Mouse (Mus musculus) liver, postnatal 0 days (tissue): ENCODE measurements around the gene Olfr160. TPM values are rescaled to one million over a fixed set of nuclear protein-coding genes. Genes with fewer than 3 reads are reported as not detected.
A peak's percentile ranks its signal among the peaks of the same experiment; 100 is the strongest.

Experiments used
- ATAC-seq: fragments of 200-750 bp; cut with Nextera tagmentation; 2 replicates; pipeline ENCODE4 v1.8.0; 2017; ENCODE audit warnings: mild to moderate bottlenecking, moderate library complexity
- DNase-seq: peaks from one replicate; pipeline ENCODE4 v3.0.0-alpha.2; 2016
- H3K27ac ChIP-seq: fragments of 300-500 bp; sonication (generic); 2 replicates; pipeline ENCODE4 v1.5.1; 2014; ENCODE audit warnings: antibody characterized with exemption, moderate library complexity, mild to moderate bottlenecking, low read depth
- H3K27me3 ChIP-seq: fragments of 300-500 bp; sonication (generic); 2 replicates; pipeline ENCODE4 v1.6.1; 2014; ENCODE audit warnings: low read length, control low read depth, mixed read lengths; ENCODE audit not compliant: insufficient read depth
- H3K36me3 ChIP-seq: fragments of 300-500 bp; sonication (generic); replicated peaks from 2 replicates; pipeline ENCODE4 v1.6.1; 2014; ENCODE audit warnings: mild to moderate bottlenecking, control low read depth, low read length, moderate library complexity, mixed read lengths; ENCODE audit not compliant: insufficient read depth
- H3K4me1 ChIP-seq: fragments of 300-500 bp; sonication (generic); 2 replicates; pipeline ENCODE4 v1.6.1; 2014; ENCODE audit warnings: antibody characterized with exemption, mild to moderate bottlenecking, control low read depth; ENCODE audit not compliant: insufficient read depth
- H3K4me2 ChIP-seq: fragments of 300-500 bp; sonication (generic); 2 replicates; pipeline ENCODE4 v1.6.1; 2014; ENCODE audit warnings: low read depth, mild to moderate bottlenecking, low read length, moderate library complexity, mixed read lengths
- H3K4me3 ChIP-seq: fragments of 300-500 bp; sonication (generic); 2 replicates; pipeline ENCODE4 v1.5.1; 2014; ENCODE audit warnings: low read depth, low read length
- H3K9ac ChIP-seq: fragments of 300-500 bp; sonication (generic); replicated peaks from 2 replicates; pipeline ENCODE4 v1.6.1; 2014; ENCODE audit warnings: mild to moderate bottlenecking, moderate library complexity
- H3K9me3 ChIP-seq: fragments of 300-500 bp; sonication (generic); 2 replicates; pipeline ENCODE4 v1.6.1; 2016; ENCODE audit warnings: mild to moderate bottlenecking, control low read depth, low read length, mixed read lengths
- CTCF ChIP-seq: sonication (generic); IDR thresholded peaks from 2 replicates; pipeline ENCODE4 v1.5.1; 2016; ENCODE audit warnings: antibody characterized with exemption, low read depth
- EP300 ChIP-seq: IDR thresholded peaks from 2 replicates; pipeline ENCODE4 v1.6.1; 2016; ENCODE audit warnings: antibody characterized with exemption, low read depth, mild to moderate bottlenecking
- WGBS: fragments of 180-500 bp; shearing (Covaris S2); extraction: QIAGEN DNeasy Blood & Tissue Kit; methylation state at CpG from one replicate; pipeline ENCODE4 v1.1.7; 2014; ENCODE audit not compliant: insufficient replicate concordance; 5-methylcytosine and 5-hydroxymethylcytosine counted together
- polyA plus RNA-seq: library from polyadenylated mRNA; unstranded; fragments of >200 nt; fragmentation: Nextera tagmentation; extraction: Ambion mirVana; gene quantifications from 2 replicates; pipeline ENCODE4 v1.2.1, GENCODE M21; 2015

The Olfr160 gene
- polyA plus RNA-seq, 1 experiment from 2014 or later: not detected

- Histone ChIP-seq H3K27me3 (no peaks in the 10 kb centered on the region), H3K9me3 (no peaks in the 10 kb centered on the region), H3K4me1 (no peaks in the 10 kb centered on the region), H3K36me3 (no peaks in the 10 kb centered on the region), H3K27ac (no peak overlapping the region), H3K4me2 (no peak overlapping the region), H3K9ac (no peak overlapping the region), H3K4me3 (no peak overlapping the region)
- WGBS: 84% methylated on average over 1 of the region's 1 CpGs
- ATAC-seq: no peak
- no peak for DNase-seq
- no peak for TF ChIP-seq CTCF
- TF ChIP-seq EP300: no peak
Observed at GRCm38 (mm10) chr9:37734310-37734709, 18.3 kb upstream of the Olfr160 start.

GRCm38 (mm10) chr9:37689970-37690686, 25.9 kb downstream of the Olfr160 start:
- no peak overlapping the region for H3K9ac ChIP-seq
- no peak overlapping the region for H3K27ac ChIP-seq
- TF ChIP-seq CTCF (peak; percentile 72), EP300 (no peak)
- ATAC-seq (no peak), DNase-seq (no peak)
- no peaks in the 10 kb centered on the region for H3K27me3 ChIP-seq
- WGBS: 51% methylated on average over 5 of the region's 5 CpGs
- no peaks in the 10 kb centered on the region for H3K9me3 ChIP-seq
- no peaks in the 10 kb centered on the region for H3K4me1 ChIP-seq
- H3K4me2 ChIP-seq: no peak overlapping the region
- H3K36me3 ChIP-seq: no peaks in the 10 kb centered on the region
- H3K4me3 ChIP-seq: no peak overlapping the region

- Histone ChIP-seq H3K4me1 (no peaks in the 10 kb centered on the region), H3K27me3 (no peaks in the 10 kb centered on the region), H3K9me3 (no peaks in the 10 kb centered on the region), H3K36me3 (no peaks in the 10 kb centered on the region), H3K9ac (no peak overlapping the region), H3K27ac (no peak overlapping the region), H3K4me3 (no peak overlapping the region), H3K4me2 (no peak overlapping the region)
- ATAC-seq (no peak), DNase-seq (no peak)
- TF ChIP-seq EP300 (no peak), CTCF (no peak)
- 35% methylated on average over 3 of the region's 3 CpGs for WGBS
Observed at GRCm38 (mm10) chr9:37687941-37688303, 28.1 kb downstream of the Olfr160 start.

- no peak for TF ChIP-seq CTCF
- no peak for TF ChIP-seq EP300
- H3K4me1 ChIP-seq: no peaks in the 10 kb centered on the region
- H3K4me3 ChIP-seq: no peak overlapping the region
- WGBS: 66% methylated on average over 3 of the region's 3 CpGs
- DNase-seq (no peak), ATAC-seq (no peak)
- H3K27ac ChIP-seq: no peak overlapping the region
- H3K4me2 ChIP-seq: no peak overlapping the region
- no peaks in the 10 kb centered on the region for H3K27me3 ChIP-seq
- H3K9me3 ChIP-seq: no peaks in the 10 kb centered on the region
- no peak overlapping the region for H3K9ac ChIP-seq
- H3K36me3 ChIP-seq: no peaks in the 10 kb centered on the region
Observed at GRCm38 (mm10) chr9:37687288-37687940, 28.6 kb downstream of the Olfr160 start.

GRCm38 (mm10) chr9:37681123-37681522, 34.9 kb downstream of the Olfr160 start:
- WGBS: 82% methylated on average over 1 of the region's 1 CpGs
- no peaks in the 10 kb centered on the region for H3K36me3 ChIP-seq
- H3K4me2 ChIP-seq: no peak overlapping the region
- no peaks in the 10 kb centered on the region for H3K4me1 ChIP-seq
- H3K27ac ChIP-seq: no peak overlapping the region
- TF ChIP-seq CTCF: no peak
- no peak for TF ChIP-seq EP300
- no peaks in the 10 kb centered on the region for H3K9me3 ChIP-seq
- DNase-seq (no peak), ATAC-seq (no peak)
- H3K27me3 ChIP-seq: no peaks in the 10 kb centered on the region
- H3K4me3 ChIP-seq: no peak overlapping the region
- H3K9ac ChIP-seq: no peak overlapping the region

- Histone ChIP-seq H3K36me3 (no peaks in the 10 kb centered on the region), H3K27me3 (no peaks in the 10 kb centered on the region), H3K4me2 (no peak overlapping the region), H3K27ac (no peak overlapping the region), H3K4me1 (no peaks in the 10 kb centered on the region), H3K9me3 (no peaks in the 10 kb centered on the region), H3K9ac (no peak overlapping the region), H3K4me3 (no peak overlapping the region)
- no peak for ATAC-seq
- 81% methylated on average over 4 of the region's 4 CpGs for WGBS
- no peak for TF ChIP-seq CTCF
- TF ChIP-seq EP300: no peak
- no peak for DNase-seq
Observed at GRCm38 (mm10) chr9:37675287-37675686, 40.8 kb downstream of the Olfr160 start.
